Mouse (Mus musculus) mature B cell (primary cell): Measurements from ENCODE around the gene Fbl.
"Not testable (repeated sequence)": the region's sequence is repeated elsewhere in the genome, so short reads cannot be mapped to it uniquely, and the experiment has no call there.

Experiments used
- in situ Hi-C: fragments of 300-500 bp; cut with MboI; formaldehyde crosslinking; loops from 2 replicates; pipeline ENCODE4 v1.14.3; 2019

Fbl gene

DNA sequence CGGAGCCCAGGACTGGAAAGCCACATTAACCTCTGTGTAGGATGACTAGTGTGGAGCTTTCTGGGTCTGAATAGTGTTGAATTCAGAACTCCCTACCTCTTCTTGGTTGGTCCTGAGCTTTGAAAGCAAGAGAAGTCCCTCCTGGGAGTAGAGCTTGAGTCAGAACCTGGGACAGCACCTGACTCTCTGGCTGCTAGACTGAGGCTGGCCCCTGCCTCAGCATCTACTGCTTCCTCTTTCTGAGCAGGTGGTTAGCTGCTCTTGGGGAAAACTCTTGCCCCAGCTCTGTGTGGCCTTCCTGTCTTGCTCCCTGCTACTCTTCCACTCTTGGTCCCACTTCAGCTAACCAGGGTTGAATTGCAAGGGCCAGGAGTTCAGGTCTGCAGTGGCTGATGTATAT is 22.4 kb downstream of the Fbl start:
- in situ Hi-C loops = no loop called here

DNA sequence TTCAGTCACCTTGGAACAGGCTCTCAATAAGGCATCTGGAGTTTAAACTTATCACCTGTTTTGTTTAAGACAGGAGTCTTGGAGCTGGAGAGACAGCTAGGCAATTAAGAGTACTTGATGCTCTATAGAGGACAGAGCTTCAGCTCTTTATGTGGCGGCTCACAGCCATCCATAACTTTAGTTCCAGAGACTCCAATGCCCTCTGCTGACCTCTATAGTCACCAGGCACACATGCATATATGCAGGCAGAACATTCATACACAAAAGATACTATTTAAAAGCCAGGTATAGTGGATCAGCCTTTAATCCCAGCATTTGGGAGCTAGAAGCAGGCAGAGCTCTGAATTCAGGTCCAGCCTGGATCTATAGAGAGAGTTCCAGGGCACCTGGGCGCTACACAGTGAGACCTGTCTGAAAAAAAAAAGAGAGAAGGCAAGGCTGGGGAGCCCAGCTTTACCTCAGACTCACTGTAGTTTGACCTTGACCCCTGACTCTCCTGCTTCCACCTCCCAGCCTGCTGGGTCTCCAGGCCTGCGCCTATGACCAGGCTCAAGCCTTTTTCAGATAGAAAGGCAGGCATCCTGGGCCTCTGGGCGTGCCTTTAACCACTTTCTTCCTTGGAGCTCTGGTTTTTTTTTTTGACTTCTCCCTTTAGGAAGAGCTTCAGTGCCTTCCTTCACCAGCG is 26.0 kb downstream of the Fbl start:
- in situ Hi-C loops = no loop called here

DNA sequence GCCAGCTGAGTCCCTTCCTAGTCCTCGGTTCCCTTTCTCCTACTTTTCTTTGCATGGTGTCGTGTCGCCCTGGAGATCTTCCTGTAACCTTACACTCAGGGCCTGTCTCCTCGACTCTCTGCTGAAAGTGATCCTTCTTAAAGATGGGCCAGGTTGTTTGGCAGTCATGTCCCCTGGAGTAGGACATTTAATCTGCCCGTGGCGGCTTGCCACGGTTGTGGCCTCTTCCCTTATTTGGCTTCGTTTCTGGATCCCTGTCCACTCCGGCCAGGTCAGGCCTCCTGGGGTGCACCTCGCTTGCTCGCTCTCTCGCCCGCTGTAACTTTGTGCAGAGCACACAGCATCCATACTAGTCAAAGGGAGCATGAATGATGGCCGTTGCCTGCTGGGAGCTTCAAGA is 27.0 kb downstream of the Fbl start:
- in situ Hi-C loops = no loop called here

DNA sequence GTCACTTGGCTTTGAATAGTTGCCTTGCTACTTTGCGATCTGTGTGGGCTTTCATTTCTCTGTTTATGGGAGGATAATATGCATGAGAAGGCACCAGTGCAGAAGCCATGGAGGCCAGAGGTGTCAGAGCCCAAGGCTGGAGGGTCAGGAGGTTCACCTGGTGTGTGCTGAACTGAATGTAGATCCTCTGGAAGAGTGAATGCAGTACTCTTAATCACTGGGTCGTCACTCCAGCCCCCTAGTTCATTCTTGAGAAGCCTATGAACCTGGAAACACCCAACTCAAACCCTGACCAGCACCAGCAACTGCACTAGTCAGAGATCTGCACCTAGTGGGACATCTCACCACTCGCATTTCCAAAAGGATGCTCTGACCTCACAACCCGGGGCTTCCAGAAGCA is 29.5 kb downstream of the Fbl start:
- in situ Hi-C loops = no loop called here

DNA sequence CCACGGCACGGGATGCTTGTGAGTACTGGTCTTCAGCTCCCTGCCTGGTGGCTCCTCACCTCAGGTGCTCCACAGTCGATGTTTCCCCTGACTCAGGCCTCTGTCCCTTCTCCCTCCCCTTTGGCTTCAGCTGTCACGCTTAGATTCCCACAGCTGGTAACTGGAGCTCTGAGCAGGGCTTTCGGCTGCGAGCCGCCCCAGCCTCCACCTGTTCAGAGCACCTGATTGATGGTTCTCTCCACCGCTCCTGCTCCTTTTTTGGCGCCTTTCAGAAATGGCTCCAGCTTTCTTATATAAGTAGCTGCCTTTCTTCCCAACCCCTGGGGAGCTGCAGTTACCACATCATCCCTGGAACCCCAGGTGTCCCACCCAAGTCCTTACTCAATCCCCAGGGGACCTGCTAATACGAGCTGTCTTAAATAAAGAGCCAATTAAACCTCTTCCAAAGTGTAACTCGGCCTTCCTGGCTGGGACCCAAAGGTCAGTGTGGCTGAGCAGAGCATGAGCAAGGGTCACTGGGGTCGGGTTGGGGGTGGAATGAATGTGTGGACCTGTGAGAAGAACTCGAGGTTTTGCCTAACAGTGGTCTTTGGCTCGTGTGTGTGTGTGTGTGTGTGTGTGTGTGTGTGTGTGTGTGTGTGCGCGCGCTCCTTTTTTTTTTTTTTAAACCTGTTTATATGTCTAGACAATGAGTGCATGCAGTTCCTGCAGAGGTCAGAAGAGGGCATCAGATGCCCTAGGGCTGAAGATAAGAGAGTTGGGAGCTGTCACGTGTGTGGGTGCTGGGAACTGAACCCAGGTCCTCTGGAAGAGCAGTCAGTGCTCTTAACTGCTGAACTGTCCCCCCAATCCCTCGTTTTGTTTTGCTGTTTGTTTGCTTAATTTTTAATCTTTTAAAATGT is 33.9 kb downstream of the Fbl start:
- in situ Hi-C loops = loop anchor here (10.0 kb wide), 1 partner anchor 59 kb away; no protein-coding TSS in a partner anchor

DNA sequence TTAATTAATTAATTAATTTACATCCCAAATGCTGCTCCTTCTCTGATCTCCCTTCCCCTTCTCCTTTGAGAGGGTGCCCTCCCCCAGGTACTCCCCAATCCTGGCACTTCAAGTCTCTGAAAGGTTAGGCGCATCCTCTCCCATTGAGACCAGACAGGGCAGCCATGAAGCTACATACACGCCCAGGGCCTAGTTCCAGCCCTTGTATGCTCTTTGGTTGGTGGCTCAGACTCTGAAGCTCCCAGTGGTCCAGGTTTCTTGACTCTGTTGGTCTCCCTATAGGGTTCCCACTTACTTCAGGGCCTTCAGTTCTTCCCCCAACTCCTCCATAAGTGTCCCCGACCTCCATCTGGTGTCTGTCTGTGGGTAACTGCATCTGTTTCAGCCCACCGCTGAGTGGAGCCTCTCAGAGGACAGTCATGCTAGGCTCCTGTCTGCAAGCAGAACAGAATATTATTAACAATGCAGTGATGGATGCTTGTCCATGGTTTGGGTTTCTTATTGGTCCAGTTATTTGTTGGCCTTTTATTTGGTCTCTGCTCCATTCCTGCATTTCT is 36.6 kb downstream of the Fbl start:
- in situ Hi-C loops = loop anchor here (10.0 kb wide), 1 partner anchor 61 kb away; no protein-coding TSS in a partner anchor

DNA sequence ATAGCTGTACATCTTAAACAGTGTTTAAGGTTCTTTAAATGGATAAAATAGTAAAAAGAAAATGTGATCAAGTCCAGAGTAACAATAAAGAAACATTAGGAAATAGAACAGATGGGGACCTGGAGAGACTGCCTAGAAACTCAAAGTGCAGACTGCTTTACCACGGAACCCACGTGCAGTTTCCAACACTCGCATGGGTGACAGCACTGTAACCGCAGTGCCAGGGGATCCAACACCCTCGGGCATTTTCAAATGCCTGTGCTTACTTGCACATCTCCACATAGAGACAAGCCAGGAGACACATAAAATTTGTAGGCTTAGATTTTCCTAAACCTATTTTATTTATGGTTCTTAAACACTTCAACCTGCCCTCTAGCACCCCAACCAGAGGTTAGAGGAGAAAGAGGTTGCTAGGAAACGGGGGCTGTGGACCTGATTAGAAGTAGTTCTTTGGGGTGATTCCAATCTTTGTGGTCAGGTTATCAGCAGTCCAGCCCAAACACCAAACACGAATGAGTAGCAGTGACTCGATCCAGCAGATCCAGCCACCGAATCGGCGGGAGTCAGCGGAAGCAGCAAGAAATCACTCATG is 39.0 kb downstream of the Fbl start:
- in situ Hi-C loops = loop anchor here (10.0 kb wide), 1 partner anchor 64 kb away; no protein-coding TSS in a partner anchor

DNA sequence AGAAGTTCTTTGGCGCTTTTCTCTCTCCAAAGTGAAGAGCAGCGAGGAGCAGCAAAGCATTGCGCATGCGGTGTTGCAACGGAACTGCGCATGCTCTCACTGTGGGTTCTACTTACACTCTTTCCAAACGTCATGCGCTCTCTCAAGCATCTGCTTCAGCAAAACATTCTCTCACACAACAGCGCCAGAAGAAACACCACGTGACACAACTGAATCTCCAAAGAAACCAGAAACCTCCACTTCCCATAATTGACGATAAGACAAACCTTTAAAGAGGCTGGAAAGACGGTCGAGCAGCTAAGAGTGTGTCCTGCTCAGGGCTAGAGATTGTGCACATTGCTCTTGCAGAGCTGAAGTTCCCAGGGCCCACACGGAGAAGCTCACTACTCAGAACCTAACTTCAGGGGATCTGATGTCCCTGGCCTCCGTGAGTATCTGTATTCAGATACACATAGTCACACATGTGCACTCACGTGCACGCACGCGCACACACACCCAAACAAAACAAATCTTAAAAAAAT is 39.5 kb downstream of the Fbl start:
- in situ Hi-C loops = loop anchor here (10.0 kb wide), 1 partner anchor 64 kb away; no protein-coding TSS in a partner anchor

DNA sequence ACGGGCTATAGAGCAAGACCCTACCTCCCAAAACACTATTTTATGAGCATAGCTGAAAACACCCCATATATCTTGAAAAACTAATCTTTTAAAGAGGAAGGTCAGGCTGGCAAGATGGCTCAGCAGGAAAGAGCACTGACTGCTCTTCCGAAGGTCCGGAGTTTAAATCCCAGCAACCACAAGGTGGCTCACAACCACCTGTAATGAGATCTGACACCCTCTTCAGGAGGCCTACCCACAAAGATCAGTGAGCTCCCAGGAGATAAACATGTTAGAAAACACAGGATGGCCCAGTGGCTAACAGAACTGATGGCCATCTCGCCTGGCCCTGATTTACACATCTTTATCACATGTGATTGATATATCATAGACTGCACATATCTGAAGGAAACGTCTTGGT is 41.2 kb downstream of the Fbl start:
- in situ Hi-C loops = no loop called here

DNA sequence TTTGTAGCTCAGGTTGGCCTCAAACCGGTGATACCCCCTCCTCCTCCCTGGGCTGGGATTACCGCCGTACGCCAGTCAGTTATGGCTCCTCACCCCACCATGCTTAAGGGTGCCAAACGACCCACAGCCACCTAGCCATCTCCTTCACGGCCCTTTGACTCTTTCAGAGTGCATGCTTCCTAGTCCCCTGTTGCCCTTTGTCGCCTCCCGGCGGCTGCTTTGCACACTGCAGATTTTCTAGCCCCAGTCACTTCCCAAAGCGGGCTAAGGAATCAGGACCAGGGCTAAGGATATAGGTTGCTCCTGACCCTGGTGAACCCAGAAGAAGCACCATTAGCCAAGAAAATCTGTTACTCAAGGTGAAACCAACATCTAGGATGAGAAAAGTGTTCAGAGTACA is 44.6 kb downstream of the Fbl start:
- in situ Hi-C loops = no loop called here

DNA sequence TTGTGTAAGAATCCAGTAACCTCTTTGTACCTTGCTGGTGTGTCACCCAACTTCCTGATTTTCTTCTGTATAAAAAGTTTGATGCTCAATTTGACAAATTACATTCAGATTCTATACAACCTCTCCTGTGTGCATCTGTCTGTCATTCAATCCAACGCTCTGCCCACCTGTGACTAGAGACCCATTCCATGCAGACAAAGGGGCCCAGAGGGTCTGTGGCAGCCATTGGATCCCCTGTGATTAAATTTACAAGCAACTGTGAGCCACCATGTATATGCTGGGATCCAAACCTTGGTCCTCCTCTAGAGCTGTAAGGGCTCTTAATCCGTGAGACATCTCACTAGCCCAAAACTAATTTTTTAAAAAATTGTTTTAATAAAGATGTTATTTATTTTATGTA is 46.4 kb downstream of the Fbl start:
- in situ Hi-C loops = not testable (repeated sequence)

DNA sequence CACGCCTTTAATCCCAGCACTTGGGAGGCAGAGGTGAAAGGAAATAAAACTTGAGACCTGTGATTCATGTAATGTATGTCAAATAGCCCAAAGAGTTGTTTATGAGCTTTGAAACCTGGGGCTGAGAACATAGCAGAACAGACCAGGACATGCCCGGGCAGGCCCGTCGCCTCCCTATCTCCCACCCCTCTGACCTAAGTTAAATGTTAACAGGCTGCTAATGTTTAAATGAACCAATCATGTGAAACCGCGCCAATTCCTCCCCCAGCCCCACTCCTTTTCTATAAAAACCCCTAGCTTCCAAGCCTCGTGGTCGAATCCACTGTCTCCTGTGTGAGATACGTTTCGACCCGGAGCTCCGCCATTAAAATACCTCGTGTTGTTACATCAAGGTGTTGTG is 48.3 kb downstream of the Fbl start:
- in situ Hi-C loops = not testable (repeated sequence)

DNA sequence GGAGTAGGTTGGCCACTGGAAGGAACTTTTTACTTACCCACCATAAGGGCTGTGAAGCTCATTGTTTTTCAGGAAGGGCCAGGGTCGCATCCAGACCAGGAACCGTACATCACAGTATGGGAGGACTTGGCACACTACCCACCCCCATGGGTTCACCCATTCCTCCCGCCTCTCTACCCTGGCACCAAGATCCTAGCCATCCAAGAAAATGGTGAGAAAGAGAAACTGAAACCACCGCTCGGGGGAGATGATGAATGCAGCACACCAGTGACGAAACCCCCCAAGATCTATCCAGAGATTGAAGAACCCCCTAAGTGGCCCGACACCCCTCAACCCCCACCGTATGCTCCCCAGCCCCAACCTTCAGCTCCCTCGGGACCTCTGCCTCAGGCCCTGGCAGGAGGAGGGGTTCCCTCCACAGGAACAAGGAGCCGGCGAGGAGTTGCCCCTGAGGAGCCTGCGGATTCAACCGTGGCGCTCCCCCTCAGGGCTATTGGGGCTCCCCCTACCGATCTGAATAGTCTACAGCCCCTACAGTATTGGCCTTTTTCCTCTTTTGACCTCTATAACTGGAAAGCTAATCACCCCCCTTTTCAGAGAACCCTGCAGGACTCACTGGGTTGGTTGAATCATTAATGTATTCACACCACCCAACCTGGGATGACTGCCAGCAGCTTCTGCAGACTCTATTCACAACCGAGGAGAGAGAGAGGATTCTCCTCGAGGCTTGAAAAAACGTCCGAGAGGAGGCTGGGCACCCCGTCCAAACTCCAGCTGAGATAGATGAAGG is 49.6 kb downstream of the Fbl start:
- in situ Hi-C loops = not testable (repeated sequence)

DNA sequence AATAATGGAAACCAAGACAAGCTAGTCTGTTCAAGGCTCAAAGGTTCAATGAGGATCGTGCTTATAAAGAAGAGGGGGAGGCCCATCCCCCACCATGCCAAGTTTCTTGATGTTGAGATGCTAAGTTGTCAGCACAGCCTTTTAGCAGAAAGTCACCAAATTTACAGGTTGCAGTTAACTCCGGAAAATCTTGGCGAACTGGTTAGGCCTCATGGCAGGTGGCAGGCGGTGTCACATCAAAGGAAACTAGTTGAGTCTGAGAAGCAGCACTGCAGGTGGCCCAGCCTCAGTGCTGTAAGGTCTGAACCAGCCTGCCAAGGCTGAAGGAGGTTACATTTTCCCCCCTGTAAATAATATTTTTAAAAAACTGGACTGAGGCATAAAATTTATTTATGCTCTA is 57.3 kb downstream of the Fbl start:
- in situ Hi-C loops = not testable (repeated sequence)

DNA sequence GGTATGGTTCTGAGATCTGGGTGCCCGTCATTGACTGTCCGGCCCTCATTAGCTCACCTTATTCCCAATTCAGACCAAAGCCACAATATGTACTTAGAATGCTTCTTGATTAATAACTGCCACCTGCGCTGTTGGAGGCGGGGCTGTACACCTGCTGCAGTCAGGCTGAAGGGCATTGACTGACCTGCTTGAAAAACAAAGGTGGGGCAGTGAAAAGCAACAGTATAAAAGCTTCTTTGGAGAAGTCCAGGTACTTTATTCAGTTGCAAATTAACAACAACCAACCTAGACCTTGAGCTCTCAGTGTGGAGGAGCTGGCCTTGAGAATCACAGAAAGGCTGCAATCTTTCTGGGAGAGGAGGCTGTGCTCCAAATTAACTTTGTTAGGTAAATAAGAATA is 57.9 kb downstream of the Fbl start:
- in situ Hi-C loops = not testable (repeated sequence)
